Mouse (Mus musculus): ENCODE results near the gene 4930404N11Rik. TPM values are rescaled to one million over a fixed set of nuclear protein-coding genes. Genes with fewer than 3 reads are reported as not detected.

Gene 4930404N11Rik
- total RNA-seq (2021) = 1 to 10 TPM; 1.2 to 3.6 TPM
- polyA plus RNA-seq (2012; rRNA removed) = 9.7 and 12.4 TPM in 2 replicates
- long read RNA-seq, partial matches to known transcripts = 0 of 5 reads
- long read RNA-seq, other reads (novel, unspliced or antisense) = 5 of 5 reads

- no peak for DNase-seq
Measured at GRCm38 (mm10) chr10:81365672-81366476, at the start of gene 4930404N11Rik. TSS of gene 4930404N11Rik (minus strand) at chr10:81365816.

GRCm38 (mm10) chr10:81415146-81415545 is 49.5 kb upstream of the 4930404N11Rik start:
- no peak for DNase-seq

GRCm38 (mm10) chr10:81414682-81415081 is 49.1 kb upstream of the 4930404N11Rik start:
- no peak for DNase-seq

- DNase-seq = peak; percentile 90
Measured at GRCm38 (mm10) chr10:81413310-81414261, 48.0 kb upstream of the 4930404N11Rik start.

- DNase-seq = no peak
Measured at GRCm38 (mm10) chr10:81412586-81413309, 47.1 kb upstream of the 4930404N11Rik start.

- peak; percentile 85 for DNase-seq
Measured at GRCm38 (mm10) chr10:81411471-81412400, 46.1 kb upstream of the 4930404N11Rik start.

GRCm38 (mm10) chr10:81410981-81411380 is 45.4 kb upstream of the 4930404N11Rik start:
- DNase-seq = peak; percentile 70

GRCm38 (mm10) chr10:81410350-81410749 is 44.7 kb upstream of the 4930404N11Rik start:
- DNase-seq = peak; percentile 39

- no peak for DNase-seq
Measured at GRCm38 (mm10) chr10:81409330-81409729, 43.7 kb upstream of the 4930404N11Rik start.

GRCm38 (mm10) chr10:81408871-81409291 is 43.3 kb upstream of the 4930404N11Rik start:
- DNase-seq = peak; percentile 91

- DNase-seq = no peak
Measured at GRCm38 (mm10) chr10:81408424-81408729, 42.8 kb upstream of the 4930404N11Rik start.

- peak; percentile 95 for DNase-seq
Measured at GRCm38 (mm10) chr10:81407539-81408423, 42.2 kb upstream of the 4930404N11Rik start.

GRCm38 (mm10) chr10:81406504-81407440 is 41.2 kb upstream of the 4930404N11Rik start:
- peak; percentile 30 for DNase-seq

GRCm38 (mm10) chr10:81405588-81406201 is 40.1 kb upstream of the 4930404N11Rik start:
- no peak for DNase-seq

- peak; percentile 59 for DNase-seq
Measured at GRCm38 (mm10) chr10:81404720-81405119, 39.1 kb upstream of the 4930404N11Rik start.

- no peak for DNase-seq
Measured at GRCm38 (mm10) chr10:81404082-81404481, 38.5 kb upstream of the 4930404N11Rik start.

- no peak for DNase-seq
Measured at GRCm38 (mm10) chr10:81403511-81403910, 37.9 kb upstream of the 4930404N11Rik start.

- no peak for DNase-seq
Measured at GRCm38 (mm10) chr10:81402227-81402765, 36.7 kb upstream of the 4930404N11Rik start.
